Mouse (Mus musculus): Measurements from ENCODE around the gene Nova2.

The Nova2 gene

DNA sequence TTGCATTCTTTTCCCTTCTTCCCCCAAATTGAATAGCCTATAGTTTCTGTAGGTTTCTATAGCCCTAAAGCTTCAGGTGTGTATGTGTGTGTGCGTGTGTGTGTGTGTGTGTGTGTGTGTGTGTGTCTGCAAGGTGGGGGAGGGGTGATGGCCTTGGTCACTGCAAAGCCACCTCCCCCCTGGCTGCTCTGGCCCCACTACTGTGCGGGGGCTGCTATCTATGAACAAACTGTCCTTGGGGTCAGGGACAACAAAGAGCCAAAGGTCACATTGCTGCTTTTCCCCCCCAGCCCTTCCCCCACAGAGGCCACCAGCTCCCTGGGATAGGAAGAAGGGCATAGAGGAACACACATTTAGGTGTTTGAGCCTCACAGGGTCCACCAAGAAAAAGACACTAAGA is 87.2 kb downstream of the Nova2 start:
- no peak for DNase-seq (ENCODE audit: low spot score)

DNA sequence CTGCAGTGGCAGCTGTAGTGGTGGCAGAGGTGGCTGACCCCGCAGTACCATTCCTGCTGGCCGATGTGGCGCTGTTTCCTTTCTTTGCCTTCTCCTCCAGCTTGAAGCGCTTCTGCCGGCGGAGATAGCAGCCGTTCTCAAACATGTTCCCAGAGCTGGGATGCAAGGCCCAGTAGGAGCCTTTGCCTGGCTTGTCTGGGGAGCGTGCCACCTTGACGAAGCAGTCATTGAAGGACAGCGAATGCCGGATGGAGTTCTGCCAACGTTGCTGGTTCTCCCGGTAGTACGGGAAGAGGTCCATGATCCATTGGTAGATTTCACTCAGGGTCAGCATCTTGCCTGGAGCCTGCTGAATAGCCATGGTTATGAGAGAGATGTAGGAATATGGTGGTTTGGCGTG is 88.8 kb downstream of the Nova2 start:
- no peak for DNase-seq (ENCODE audit: low spot score)

Measured in adipocyte (in vitro differentiated cells).